Mouse (Mus musculus) c-Kit-negative CD71-positive TER-119-positive erythroid progenitor cells, embryonic 14.5 days (primary cell): ENCODE data around the gene Samm50.

Experiments
- DNase-seq: peaks from one replicate; pipeline ENCODE4 v3.0.0-alpha.2; 2013; ENCODE audit warnings: low read depth, low spot score

The Samm50 gene

DNA sequence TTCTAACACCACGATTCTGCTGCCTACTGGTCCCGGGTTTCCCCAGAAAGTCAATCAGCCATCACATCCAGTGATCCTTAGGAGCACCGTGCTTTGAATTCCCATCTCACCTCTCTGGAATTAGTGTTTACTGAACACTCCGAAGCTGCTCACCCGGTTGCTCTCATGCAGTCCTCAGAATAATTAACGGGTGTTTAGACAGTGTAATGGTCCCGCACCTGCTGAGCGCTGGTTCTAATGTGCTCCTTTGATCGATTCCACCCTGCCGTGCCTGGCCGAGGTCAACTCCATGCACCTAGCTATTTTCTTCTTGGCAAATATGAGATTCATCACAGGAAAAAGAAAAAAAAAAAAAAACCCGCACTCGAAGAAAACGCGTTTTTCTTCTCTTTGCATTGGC, 46.5 kb downstream of the Samm50 start:
- DNase-seq = no peak

DNA sequence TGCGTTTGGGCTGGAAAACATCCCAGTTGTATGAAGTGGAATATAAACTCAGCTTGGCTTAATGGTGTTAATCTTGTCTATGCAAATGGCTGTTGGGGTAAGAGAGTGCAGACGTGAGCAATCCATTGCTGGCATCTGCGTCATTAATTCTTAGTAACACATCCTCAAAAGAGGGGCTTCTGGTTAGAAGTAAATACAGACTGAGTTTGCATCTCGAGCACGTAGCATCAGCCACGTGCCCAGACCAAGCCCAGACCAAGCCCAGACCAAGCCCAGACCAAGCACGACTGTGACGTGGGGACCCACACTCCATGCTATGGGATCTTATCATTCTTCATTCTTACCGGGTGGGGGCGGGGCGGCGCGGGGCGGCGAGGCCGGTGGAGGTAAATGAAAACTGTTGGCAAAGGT, 47.0 kb downstream of the Samm50 start:
- DNase-seq = no peak

DNA sequence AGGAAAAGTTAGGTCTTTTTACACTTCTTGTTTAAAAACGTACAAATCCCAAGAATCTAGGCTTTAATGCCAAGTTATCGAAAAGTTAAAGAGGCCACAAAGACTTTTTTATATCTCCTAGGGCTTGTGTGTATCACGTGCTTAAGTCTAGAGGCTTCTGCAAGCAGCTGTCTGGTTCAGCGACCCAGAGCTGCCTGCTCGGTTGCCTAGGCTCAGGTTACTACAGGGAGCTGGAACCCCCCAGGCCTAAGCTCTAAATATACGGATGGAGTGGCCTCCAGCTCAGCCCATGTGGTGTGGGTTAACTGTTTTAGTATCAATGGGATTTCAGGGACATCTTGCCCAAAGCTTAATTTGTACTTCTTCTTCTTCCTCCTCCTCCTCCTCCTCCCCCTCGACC, 49.5 kb downstream of the Samm50 start:
- no peak for DNase-seq

DNA sequence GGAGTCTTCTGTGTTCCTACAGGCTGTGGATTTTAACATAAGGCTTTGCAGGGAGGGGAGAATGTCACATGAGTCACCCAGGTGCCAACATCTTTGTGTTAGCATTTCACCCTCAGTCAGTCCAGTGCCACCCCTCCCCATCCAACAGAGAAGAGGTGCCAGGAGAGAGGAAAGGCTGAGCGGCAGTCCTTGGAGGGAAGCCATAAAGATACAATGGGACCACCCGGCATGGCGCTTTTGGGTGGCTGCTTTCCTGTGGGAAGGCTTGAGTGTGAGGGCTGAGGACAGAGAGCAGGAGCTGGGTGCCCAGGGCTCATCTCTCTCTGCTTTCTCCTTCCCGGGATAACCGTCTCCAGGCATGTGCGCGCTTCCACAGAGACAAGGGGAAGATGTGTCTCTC, 53.1 kb downstream of the Samm50 start:
- DNase-seq = no peak

DNA sequence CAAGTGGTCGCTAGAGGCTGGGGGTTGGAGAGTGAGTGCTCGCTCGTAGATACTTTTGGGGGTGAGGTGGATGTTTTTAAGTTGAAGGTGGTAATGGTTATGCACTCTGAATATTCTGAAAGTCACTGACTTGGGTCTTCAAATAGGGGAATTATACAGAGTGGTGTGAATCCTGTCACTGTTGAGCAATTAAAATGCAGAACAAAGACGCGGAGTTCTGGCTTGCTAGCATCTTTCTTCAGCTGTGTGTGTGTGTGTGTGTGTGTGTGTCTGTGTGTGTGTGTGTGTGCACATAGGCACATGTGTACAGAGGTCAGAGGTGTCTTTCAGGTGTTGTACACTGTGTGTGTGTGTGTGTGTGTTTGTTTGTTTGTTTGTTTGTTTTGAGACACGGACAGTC, 54.2 kb downstream of the Samm50 start:
- no peak for DNase-seq

DNA sequence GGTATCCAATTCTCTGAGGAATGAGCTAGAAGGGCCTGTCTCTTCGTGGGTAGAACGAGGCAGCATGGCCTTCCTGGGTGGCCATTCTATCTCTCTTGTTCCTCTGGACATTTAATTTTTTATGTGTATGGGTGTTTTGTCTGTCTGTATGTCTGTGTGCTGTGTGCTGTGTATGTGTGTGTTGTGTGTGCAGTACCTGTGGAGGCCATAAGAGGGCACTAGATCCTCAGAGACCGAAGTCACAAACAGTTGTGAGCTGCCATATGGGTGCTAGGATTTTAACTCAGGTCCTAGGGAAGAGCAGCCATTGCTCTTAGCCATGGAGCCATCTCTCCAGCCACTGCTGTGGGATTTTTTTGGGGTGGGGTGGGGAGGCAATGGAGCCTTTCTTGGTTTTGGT, 55.3 kb downstream of the Samm50 start:
- no peak for DNase-seq

DNA sequence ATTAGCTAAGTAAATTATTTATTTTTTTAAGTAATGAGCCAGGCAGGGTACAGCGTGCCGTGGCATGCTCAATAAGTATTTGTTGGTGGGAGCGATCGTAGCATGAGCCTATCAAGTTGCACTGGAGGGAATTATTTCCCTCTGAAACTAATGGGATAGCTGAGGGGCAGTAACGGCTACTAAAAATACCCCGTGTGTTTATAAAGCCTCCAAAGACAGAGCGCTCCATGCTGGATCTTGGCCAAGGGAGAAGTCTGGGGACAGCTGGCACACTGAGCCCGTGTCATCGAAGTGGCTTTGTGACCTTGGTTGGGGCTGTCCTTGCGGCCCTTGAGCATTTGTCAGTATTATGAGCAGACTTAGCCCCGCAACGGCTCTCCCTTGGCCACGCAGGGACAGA, 59.2 kb downstream of the Samm50 start:
- no peak for DNase-seq

DNA sequence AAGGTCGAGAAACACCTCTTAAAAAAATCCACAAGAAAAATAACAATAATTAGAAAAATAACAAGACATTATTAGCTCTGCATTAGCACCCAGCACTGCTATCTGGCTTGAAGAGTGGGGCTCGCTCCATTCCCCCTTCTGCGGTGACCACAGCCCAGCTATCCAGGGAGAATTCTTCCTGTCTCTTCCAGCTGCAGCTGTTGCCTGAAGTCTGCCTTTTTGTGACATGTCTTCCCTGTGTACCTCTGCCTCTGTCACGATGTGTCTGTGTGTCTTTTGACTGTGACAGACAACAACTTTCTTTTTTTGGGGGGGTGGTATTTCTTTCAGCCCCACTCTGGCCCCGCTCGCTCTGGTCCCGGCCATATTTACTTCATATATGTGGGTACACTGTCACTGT, 60.6 kb downstream of the Samm50 start:
- DNase-seq = no peak

DNA sequence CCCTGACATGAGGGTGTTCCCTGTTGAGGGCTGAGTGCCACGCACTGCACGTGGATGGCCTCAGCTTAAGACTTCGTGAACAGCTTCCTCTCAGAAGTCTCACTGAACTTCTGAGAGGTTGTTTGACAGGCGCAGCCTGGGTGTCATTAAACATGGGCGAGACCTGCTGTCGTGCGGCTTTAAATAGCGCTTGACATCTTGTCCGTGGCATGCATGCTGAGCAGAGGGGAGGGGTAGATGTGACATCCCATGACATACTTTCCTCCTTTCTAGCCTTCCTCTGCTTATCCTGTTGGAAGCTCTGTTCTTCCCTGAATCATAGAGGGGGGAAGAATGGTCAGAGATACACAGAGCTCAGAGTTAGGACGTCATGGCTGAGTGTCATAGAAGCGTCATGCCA, 61.7 kb downstream of the Samm50 start:
- no peak for DNase-seq

DNA sequence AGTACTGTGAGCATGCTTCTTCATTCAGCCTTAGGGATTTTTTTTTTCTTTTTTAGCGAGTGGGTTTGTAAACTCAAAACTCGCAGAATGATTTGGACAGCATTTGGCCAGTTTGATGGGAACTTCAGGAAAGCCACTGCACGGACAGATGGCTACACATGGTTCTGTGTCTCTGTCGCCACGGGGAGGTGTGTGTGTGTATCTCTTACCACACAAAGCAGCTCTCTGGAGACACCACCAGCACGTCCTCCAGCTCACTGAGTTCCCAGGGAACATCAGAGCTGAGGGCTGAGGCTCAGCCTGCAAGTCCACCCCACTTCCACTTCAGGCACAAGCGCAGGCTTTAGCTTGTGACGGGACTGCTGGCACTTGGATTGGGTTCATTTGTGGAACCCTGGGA, 62.3 kb downstream of the Samm50 start:
- DNase-seq = no peak

DNA sequence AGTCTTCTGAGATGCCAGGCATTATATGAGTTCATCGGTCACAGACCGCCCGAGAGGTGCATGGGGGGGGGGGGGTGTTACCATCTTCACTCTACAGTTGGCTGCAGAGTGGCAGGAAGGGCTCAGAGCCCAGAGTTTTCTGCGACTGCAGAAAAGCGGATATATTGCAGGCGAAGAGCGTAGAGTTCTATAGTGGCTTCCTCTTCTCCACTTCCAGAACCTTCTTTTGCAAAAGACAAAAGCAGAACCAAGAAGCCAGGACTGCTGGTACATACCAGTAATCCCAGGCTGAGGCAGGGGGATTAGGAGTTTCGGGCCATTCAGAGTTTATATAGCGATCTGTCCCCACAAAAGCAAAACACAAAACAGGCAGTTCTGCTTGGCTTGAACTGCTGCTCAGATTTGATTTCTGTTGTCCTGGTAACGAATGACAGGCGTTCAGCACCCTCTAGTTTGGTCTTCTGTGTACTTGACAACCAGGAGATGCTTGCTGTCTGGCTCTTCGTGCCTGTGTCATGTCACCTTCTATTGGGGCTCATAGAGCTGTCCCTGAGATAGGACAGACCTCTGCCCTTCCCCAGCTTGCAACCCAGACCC, 64.3 kb downstream of the Samm50 start:
- DNase-seq = no peak

DNA sequence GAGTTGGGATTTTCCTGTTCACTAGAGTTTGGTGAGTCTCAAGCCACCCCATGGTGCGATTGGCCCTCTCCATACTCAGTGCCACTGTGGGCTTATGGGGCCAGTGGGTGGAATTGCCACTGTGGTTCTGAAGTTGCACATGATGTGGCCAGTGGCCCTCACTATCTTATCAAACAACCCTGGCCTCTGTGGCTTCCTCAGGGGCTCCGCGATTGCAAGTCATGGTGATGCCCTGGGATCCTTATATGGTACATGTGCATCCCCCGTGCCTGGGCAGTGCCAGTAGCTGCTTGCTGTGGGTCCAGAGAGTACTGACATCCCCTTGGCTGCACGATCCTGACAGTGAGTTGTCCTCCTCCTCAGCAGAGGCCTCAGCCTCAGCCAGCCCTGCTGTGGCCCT, 64.8 kb downstream of the Samm50 start:
- no peak for DNase-seq

DNA sequence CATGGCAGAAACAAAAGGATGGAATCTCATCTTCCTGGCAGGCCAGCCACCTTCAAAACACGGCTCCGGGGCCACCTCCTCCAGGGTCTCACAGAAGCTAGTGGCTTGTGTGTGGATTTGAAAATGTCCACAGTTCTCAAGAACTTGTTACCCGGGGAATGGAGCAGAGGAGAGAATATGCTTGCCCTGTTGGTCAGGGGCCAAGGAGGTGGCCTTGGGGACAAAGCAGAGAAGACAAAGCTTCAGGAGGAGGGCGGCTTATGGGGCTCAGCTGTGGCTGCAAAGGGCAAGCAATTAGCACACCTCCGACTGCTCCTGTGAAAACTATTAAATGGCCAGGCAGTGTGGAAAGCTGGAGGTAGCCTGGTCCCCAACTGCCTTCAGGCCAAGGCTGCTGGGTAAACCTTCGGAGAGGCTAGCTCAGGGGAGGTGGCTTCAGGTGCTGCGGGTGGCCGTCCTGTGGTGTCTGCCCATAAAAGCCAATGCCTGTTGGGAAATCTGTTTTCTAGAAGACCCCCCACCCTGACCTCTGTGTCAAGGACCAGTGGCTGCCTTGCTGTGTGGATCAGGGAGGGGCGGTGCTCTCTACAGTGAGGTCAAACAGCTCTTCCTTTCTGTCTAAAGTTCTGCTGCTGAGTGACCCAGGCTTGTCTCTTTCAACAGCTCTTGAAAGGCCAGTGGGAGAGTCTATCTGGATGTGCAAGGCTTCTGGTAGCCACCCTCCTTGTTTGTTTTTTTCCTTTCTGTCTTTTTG, 66.7 kb downstream of the Samm50 start:
- peak; percentile 52 for DNase-seq

DNA sequence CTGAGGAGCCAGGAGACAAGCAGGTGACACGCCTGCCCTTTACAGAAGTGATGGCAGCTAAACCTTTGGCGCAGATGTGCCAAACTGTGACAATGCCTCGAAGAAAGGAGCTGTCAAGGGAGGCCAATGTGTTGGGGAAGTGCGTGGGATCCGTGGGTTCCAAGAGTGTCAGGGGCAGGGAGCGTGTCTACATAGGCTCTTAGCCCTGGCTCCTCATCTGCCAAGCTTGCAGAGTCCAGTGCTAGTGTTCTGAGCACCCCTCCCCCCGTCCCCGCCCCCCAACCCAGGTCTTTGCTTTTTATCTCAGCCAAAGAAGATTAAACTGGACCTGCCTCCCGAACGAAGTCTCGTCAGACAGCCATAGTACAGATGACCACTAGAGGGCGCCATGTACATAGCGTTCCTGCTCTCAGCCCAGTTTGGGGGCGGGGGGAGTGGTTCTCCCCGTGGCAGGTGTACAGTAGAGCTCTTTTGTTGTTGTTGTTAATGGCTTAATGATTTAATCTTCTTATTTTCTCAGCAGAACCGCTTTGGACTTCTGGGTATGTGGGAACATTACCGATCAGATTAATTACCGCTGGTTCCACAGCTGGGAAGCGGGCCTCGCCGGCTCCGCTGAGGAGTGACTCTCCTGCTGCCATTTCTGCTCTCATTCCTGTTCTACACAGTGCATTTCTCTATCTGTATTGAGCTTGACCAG, 68.2 kb downstream of the Samm50 start:
- peak; percentile 41 for DNase-seq

DNA sequence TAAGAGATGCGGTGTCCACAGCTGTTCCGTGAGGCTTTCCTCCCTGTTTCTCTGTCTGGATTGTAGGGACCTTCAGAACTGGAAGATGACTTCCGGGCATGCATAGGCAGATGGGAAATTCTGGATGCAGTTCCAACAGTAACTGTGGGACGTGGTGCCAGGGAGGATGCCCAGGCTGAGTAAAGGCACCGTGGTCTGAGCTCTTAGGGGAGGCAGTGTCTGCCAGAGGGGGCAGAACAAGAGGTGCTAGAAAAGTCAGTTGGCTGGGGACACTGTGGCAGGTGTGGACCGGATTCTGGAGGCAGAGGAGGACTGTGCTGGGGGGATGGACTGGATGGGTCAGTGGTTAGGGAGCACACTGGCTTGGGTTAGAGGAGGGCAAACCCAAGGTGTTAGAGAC, 70.6 kb downstream of the Samm50 start:
- DNase-seq = no peak

DNA sequence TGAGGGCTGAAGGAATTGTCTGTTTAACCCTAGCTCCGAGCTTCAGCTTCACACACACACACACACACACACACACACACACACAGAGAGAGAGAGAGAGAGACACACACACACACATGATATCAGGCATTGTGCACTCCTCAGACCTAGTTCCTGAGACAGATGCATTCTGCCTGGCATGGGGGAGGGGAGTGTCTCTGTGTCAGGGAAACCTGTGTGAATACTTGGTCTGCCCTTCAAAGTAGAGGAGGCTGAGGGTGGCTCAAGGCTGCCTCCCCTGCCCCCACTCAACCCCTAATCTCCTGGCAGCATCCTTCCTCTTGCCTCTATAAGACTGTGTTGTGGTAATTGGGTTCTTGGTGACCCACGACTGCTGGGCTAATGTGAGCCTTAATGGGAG, 71.5 kb downstream of the Samm50 start:
- no peak for DNase-seq

DNA sequence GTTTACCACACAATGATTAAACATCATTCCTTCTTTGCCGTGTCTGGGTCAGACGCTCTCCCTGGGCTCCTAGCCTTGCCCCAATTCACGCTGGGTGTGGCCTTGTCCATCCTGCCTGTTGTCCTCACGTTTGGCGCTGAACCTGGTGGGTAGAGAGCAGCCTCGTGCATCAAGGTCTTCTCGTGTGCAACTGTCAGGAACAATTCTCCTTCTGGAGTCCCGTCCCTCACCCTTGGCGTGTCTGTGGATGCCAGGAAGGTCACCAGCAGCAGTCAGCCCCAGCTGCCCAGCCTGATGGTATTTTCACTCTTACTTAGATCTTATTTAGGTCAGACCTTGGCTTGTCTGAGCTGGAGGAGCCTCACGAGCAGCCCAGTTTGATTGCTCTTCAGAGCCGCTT, 73.1 kb downstream of the Samm50 start:
- no peak for DNase-seq

DNA sequence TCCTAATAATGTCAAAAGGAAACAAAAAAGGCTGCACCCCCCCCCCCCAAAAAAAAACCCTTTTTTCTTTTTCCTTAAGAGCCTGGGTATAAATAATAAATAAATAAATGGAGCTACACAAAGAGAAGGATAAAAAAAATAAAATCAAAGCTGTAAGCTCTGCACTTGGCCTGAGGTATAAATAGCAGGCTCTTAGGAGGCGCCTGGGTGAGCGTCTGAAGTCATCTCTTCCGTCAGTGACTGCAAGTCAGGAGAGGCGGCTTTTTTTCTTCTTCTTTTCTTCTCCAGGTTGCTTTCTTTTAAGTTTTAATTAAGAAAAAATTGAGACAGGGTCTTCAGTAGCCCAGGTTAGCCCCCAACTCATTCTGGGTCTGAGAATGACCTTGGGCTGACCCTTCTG, 74.2 kb downstream of the Samm50 start:
- no peak for DNase-seq
